Mouse (Mus musculus): ENCODE results near the gene Mllt11.

The Mllt11 gene

DNA sequence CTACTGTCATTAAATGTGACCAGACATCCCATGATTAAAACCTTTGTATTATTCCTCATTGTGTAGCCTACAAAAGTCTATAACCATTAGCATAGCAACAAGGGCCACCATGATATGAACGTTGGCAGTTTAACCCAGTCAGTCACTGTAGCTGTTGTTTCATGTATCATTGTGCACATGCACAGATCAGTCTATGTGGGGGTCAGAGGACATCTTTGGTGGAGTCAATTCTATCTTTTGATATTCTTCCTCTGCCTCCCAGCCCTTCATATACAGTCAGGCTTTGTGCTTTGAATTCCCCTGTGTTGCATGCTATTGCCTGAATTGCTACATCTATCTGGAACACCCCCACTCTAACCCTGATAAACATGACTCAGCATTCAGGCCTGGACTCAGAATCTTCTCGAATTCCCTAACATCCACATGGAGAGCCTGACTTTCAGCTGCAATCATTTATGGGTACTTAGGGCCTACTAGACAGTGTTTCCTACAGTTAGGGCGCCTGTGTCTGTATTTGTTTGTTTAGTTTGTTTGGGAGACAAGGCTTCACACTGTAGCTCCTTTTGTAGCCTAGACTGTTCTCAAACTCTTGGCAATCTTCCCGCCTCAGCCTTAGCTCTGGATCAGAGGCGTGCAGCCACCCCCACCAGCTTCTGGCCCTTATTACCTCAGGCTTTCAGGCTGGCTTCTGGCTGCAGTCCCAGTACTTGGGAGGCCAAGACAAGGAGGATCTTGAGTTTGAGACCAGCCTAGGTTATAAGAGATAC lies 14.7 kb upstream of the Mllt11 start:
- DNase-seq (ENCODE audit: low spot score in 2 of 2), result peak; percentile 80

DNA sequence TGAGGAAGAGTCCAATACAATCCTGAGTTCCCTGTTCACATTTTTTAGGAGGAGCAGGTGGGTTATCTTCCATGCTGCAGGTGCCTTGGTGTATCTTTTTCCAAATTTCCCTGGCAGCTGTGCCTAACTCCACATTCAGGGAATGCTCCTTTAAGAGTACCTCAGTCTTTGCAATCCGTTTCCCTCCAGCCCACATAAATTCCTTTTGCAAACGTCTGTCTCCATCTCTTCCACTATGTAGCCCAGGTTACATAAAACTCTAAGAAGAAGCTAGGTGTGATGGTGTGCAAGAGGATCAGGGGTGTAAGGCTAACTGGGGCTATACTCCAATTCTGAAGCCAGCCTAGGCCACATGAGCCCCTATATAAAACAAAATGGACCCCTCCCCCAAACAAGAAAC lies 11.1 kb upstream of the Mllt11 start:
- no peak for DNase-seq (ENCODE audit: low spot score in 2 of 2)

DNA sequence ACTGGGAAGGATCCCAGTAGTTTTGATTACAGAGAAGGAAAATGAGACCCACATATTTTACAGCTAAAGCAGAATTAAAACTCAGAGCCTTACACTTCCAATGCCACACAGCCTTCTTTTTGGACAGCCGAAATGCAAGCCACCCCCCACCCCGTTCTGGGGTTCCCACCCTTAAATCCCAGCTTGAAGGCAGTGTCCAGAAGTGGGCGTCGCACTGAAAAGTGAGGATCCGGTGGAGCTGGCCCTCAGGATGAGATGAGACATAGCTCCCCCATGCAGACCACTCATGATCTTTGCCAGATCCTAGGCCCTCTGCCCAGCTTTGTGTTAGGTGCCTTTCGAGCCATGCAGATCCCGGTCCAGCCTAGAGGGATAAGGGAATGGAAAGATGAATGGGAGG lies 9.5 kb upstream of the Mllt11 start, which contains the start of gene Gm128:
TSS of gene Gm128 (minus strand) at position 101 of the 400 bp plus-strand sequence.
- DNase-seq (ENCODE audit: low spot score in 2 of 2), result no peak

DNA sequence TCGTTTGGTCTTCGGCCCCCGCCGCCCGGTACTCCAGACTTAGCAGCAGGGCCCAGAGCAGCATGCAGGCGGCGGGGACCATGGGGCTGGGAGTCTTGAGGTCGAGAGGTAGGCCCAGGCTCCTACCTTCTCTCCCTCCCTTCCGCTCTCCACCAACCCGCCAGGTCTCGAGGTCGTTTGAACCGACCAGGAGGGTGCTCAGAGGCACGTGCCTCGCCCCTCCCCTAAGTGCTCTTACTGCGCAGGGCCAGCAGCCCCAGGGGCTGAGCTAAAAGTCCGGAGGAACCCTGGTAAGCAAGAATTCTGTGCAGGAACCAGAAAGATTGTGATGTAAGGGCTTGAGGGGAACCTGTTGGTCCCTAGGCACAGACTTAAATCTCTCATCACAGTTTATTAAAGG lies 8.9 kb upstream of the Mllt11 start:
- no peak for DNase-seq (ENCODE audit: low spot score in 2 of 2)

DNA sequence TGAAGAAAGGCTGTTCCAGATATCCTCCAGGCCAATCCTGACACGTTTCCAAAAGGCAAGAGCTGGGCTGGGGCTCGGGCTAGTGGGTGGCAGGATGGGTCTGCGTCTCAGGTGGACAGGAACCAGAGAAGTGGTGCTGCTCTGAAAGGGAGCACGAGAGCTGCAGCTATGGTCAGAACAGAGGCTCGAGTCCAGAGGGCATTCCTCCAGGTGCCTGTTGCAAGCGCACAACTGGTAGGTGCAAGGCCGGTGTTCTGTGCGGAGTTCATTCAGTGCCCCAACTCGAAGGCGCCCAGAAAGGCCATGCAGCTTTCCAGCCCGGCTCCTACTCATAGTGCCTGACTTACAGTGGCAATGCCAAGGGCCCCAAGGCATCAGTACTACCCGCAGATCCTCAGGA lies 8.0 kb upstream of the Mllt11 start:
- DNase-seq (ENCODE audit: low spot score in 2 of 2), result no peak

DNA sequence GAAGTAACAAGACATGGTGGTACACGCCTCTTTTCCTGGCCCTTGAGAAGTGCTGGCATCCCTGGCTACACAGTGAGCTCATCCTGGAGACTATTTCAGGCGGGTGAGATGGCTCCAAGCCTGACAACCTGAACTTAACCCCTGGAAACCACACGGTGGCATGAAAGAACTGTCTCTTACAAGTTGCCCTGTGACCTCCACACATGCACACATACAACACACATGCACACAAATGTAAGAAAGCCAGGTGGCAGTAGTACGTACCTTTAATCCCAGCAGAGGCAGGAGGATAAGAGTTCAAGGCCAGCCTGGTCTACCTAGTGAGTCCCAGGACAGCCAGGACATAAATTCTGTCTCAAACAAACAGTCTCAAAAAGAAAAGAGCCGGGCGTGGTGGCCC lies 7.1 kb upstream of the Mllt11 start:
- DNase-seq (ENCODE audit: low spot score in 2 of 2), result no peak

DNA sequence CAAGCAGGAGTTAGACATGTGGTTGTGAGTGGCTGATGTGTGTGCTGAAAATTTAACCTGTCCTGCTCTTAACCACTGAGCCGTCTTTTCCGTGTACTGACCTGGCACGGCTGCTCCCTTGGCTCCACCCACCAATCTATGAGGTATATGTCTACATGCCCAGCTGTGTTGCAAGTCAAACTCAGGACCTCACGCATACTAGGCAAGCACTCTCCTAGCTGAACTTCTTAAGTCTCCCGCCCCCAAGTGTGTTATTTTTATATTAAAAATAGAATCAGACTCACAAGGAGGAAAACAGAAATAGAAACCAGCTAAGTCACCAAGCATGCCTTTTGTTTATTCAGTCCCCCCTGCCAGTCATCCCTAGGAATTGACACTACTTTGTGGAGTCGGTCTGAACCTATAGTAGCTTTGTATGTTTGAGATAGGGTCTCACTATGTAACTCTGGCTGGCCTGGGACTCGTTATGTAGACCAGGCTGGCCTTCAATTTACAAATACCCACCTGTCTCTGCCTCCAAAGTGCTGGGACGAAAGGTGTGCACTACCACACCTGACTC lies 5.6 kb upstream of the Mllt11 start:
- DNase-seq (ENCODE audit: low spot score in 2 of 2), result no peak

DNA sequence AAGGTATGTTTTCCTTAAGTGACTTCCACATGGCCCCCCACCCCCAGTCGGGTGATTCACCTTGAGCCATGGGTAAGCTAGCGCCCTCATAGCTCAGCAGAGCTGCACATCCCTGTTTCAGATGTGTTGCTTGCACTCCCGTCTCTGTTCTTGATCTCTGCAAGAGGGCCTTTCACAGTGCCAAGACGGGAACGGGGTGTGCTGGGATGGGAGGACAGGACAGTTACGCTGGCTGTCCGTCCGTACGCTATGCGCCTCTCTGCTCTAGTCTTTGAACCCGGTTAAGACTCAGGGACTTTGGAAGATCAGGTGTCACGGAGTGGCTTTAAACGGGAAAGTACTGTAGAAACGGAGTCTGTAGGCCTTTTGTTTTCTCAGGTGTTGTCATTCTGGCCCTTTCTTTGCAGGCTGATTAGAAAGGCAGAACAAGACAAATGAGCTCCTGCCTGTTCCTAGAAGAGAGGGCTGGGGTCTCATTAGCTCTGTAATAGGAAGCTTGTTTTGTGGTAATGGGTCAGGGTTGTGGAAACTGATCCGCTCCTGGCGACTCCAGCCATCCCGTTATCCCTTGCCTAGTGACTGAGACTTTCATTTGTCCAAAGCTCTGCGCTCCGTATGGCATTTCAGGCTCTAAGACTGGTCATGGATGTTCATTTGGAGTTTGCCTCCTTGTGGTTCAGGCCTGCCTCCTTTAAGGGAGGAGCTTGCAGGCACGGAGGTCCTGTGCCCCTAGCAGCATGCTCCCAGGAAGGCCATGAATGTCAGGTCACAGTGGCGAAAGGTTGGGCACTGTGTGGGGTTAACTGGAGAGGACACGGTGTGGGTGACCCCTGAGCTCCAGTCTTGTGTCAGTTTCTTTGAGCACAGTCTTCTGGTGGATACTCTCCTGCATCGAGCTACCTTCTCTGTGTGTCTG lies 3.7 kb upstream of the Mllt11 start:
- no peak for DNase-seq (ENCODE audit: low spot score in 2 of 2)

DNA sequence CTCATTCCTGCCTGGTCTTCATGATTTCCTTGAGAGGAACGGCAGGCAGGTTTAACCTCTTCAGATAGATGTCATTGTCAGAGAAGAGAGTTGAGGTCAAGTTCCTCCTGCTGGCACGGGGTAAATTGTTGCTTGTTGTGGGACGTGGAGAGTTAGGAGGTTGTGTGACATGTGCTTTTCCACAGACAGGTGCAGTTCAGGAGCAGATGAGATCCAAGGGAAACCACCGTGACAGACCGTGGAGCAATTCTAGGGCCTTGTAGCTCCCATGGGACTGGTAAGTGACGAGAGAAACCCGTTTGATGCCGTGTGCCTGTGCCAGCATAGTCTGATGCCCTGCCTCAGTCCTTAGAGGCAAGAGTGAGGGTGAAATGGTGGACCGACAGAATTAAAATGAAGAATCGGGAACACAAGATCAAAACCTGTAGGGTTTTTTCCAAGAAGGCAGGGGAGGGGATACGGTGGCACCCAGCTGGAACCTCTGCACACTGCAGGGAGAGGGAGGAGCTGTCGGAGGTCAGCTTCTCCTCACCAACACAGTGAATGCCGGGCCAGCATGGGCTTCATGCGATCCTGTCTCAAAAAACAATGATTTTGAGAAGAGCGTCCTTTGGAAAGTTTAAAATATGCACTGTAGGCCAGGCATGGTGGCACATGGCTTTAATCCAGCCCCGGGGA lies 1.5 kb upstream of the Mllt11 start:
- no peak for DNase-seq (ENCODE audit: low spot score in 2 of 2)

DNA sequence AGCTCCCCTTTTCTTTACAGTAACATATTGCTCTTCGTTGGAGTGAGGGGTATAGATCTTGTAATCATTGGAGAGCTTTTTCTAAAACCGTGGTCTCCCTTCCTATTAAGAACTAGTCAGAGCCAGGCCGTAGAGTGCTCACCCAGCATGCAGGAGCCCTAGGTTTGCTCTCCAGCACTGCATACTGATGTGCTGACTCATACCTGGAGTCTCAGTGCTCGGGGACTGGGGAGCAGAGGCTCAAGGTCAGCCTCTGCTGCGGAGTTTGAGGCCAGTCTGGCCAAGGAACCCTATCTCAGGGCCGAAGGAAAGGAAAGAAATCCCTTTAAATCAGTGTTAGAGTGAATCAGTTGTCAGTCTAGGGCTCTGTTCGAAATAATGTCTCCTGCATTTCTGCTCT lies 800 bp upstream of the Mllt11 start:
- no peak for DNase-seq (ENCODE audit: low spot score in 2 of 2)

DNA sequence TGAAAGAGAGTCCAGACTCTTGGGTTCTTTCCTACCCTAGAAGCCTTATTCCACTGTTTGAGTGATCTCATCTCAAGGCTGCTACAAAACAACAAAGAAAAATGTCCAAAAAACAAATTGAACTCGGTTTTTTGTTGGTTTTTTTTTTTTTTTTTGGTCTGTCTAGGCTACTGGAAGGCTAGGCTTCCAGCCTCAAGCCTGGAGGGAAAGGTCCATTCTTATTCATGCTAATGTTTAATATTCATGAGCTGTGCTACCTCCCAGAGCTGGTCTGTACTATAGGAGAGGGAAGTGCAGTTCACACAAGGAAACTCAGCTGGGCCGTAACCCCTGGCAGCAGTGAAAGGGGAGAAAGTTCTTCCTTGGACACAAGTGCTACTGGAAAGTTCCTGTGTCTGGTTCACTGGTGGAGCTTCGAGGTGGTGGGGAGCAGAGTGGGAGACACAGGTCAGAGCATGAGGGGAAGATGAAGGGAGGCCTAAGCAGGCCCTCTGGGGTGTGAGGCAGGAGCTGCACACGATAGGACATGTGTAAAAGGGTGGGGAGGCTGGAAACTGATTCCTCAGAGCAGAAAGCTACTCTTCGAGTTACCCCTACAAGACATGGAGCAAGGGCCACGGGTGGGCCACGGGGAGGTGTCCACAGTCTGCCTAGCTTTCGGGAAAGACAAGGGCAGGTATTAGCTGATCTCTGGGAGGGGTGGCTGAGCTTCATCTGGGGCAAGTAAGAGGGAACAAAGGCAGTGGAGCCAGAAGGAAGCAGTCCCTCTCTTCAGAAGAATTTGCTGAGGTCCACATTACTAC lies 1.3 kb downstream of the Mllt11 start:
- DNase-seq (ENCODE audit: low spot score in 2 of 2), result no peak

DNA sequence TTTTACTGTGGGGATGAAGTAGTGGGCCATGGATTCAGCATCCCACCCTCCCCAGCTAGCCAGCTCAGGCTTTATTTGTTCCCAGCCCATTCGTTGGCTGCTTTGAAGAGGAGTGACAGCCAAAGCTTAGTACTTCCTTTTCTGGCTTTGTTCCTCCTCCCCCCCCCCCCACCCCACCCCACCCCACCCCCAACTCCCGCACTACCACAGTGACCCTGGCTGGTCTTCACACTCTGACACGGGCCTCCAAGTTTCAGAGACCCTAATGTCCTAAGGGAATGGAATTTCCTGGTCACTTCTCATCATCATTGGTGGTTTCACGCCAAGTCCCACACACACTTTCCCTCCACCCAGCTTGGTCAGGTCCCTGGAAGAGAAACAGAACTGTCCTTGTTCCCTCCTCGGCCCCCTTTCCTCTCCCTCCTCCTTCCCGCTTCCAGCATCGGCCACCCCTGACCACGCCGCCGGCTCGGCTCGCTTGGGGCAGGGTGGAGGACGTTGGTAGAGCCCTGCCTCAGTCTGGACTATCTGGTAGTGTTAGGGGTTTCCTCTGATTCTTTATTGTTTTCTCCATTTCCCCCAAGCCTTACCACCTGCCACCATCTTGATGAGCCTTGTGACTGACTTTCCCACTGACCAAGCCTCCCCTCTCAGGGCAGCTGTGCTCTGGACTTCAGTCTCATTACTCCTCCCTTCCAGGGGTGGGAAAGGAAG lies 2.0 kb downstream of the Mllt11 start:
- peak; percentile 76 to 82 for DNase-seq (ENCODE audit: low spot score in 2 of 2)

DNA sequence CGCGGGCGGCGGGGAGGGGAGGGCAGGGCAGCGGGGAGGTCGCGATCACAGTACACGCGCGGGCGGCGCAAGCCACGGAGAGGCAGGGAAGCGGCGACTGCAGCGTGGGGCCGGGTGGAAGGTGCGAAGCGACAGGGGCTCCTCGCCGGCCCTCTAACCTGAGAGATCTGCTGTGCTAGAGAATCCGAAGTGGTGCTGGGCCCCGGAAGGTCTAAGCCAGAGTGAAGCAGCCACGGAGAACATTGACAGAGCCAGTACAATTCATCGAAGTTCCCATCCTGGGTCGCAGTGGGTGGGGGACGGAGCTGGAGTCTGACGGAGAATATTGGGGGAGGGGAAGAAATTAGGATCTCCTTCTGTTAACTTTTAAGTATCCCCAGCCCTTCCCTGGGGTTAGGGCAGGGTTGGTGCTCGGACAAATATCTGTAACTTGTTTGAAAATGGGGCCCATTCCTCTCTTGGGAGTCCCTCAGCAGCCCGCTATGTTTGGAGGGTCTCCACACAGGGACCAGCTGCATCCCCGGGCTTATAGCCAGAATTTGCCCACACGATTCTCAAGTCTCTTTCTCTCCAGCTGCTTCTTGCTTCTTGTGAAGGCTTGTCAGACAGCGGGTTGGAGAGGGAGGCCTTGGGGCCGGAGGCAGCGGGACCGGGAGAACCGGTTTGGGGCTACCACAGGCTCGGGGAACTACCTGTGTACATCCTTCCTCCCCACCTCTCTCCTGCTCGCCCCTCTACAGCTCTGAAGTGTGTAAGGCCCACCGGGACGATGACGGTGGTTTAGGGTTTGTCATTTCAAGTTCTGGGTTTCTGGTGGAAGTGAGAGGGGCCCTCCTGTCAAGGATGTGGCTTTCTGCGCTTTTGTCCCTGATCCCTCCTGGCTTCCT lies 2.8 kb downstream of the Mllt11 start:
- DNase-seq (ENCODE audit: low spot score in 2 of 2), result peak; percentile 87 to 92

DNA sequence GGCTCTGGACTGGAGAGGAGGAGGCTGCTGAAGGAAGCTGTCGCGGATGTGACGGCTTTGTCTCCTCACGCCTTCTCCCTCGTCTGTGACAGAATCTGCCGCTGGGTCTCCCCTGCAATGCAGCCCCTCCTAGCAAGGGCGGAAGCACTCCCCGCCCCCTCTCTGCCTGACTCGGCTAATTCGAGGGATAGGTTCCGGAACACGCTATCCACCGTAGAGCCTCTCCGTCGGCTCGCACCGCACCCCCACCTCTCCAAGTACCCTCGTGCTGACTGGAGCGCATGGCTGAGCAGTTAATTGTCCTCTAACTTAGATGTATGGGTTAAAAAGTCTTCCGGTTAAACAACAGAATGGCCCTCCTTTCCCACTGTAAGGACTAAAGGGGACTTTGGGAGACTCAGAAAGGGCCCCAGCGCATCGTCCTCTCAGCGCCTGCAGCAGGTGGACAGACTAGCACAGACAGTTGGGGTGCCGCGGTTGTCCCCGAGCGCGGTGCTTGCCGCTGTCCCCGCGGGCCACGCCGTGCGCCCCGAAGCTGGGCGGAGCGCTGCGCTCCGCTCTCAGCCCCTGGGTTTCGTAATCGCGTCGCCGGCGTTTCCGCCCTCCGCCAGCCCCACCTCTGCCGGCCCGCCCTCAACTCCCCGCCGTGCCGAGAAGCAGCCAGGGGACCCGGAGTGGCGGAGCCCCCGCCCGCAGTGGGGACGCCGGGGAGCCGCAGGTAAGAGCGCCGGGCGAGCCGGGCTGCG lies 3.6 kb downstream of the Mllt11 start, which contains the start of gene Cdc42se1:
TSS of gene Cdc42se1 (plus strand) at position 585 of the 746 bp plus-strand sequence.
- DNase-seq (ENCODE audit: low spot score in 2 of 2), result peak; percentile 96

DNA sequence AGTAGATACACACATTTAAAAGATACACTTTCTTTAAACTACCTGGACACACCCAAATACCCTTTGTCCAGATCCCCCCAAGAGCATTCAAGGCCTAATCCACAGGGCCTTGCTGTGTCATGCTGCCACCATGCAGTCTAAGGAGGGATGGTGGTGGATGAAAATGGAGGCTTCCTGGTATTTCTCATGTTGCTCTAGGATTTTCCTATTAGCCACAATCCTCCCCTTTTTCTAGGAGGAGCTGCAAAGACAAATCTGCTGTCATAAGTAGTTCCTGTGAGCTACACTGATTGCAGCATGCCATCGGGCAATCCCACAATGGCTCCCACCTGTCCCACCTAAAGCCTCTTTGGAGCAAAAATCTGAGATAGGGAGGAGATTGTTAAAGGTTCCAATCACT lies 4.8 kb downstream of the Mllt11 start:
- no peak for DNase-seq (ENCODE audit: low spot score in 2 of 2)

DNA sequence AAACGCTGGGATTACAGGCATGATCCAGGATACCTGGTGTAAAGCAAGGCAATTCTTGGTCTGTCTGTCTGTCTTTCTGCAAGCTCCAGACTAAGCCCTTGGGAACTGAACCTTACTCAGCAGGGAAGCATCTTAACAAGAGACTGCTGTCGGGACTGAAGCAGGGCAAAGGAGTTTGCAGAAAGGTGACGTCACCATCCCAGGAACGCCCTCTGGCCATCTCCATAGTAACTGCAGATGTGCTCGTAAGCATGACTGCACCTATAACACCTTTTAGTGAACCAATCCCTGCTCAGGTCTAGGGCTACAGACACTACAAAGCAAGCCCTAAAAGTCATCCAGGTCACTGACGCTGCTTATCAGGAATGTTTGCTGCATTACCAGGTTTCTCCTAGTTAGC lies 7.7 kb downstream of the Mllt11 start:
- DNase-seq (ENCODE audit: low spot score in 2 of 2), result no peak

DNA sequence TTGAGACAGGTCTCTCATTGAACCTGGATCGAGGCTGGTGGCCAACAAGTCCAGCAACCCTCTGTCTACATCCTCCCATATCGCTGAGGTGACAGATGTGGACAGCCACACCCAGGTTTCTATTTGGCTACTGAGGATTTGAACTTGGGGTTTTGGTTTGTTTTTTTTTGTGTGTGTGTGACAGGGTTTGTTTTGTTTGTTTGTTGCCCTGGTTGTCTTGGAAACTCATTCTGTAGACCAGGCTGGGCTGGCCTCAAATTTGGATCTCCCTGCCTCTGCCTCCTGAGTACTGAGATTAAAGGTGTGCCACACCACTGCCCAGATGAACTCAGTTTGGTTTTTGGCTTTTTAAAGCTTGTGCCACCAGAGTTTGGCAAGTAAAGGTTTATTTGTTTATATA lies 8.9 kb downstream of the Mllt11 start:
- DNase-seq (ENCODE audit: low spot score in 2 of 2), result no peak

DNA sequence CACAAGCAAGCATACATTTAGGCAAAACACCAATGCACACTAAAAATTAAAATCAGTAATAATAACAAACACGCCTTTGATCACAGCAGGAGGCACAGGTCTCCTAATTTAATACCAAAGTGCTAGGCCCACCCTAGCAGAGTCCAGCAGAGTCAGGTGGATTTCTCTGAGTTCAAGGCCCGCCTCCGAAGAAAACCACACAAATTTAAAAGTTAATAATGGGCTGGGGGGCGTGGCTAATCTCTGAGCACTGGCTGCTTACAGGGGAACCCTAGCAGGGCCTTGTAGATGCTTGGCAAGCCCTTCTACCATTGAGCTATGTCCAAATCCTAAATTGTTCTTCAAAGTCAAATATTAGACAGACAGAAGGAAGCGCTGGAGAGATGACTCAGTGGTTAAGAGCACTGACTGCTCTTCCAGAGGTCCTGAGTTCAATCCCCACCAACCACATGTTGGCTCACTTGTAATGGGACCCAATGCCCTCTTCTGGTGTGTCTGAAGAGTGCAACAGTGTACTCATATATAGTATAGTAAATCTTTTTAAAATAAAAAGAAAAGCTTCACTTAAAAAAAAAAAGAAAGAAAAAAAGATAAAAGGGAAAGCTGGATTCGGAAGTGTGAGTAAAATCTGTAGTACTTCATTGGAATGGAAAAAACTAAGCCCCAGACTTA lies 13.4 kb downstream of the Mllt11 start:
- DNase-seq (ENCODE audit: low spot score in 2 of 2), result no peak
